Mouse (Mus musculus) cerebellum, adult (tissue): ENCODE results near the gene Hmgn1.
"Not testable (repeated sequence)": the region's sequence is repeated elsewhere in the genome, so short reads cannot be mapped to it uniquely, and the experiment has no call there.

ENCODE experiments used
- ATAC-seq: cut with Nextera tagmentation; 2 replicates; pipeline ENCODE4 v1.9.2; 2017; ENCODE audit warnings: mild to moderate bottlenecking, moderate library complexity, mixed read lengths; ENCODE audit not compliant: insufficient number of reproducible peaks, low FRiP score, low TSS enrichment

Gene Hmgn1

GRCm38 (mm10) chr16:96127288-96127656 lies 257 bp downstream of the Hmgn1 start:
- peak; percentile 33; the same call in 1 of the 2 replicates for ATAC-seq

DNA sequence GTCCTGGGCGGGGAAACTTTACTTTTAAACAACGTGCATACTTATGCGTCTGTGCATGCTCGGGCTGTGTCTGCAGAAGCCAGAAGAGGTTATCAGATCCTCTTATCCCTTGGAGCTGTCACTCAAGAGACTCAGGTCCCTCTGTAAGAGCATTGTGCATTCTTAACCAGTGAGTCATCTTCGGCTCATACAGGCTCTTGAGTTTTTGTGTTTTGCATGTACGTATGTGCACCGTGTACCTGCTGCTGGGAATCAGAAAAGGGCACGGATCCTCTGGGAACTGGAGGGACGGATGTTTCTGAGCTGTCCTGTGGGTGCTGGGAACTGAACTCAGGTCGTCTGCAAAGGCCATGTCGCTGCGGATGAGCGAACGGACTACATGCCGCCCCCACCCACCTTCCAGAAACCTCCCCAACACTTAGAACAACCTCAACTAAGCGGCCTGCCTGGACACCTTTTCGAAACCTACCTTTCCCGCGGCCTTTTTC lies 801 bp downstream of the Hmgn1 start:
- no peak for ATAC-seq

- ATAC-seq = no peak
These were observed 7.4 kb downstream of the Hmgn1 start for GRCm38 (mm10) chr16:96120022-96120623.

DNA sequence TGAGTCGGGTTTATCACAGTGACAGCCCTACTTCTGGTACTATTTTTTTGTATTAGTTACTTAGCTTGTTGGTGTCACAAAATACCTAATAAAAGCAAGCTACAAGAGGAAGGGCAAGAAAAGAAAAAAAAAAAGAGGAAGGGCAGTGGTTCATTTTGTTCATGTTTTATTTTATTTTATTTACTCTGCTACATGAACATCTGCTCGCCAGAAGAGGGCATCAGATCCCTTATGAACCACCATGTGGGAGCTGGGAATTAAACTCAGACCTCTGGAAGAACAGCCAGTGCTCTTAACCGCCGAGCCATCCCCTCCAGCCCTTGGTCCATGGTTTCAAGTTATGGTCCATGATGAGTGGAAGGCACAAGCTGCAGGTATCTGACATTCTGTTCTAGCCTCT lies 12.8 kb downstream of the Hmgn1 start:
- ATAC-seq = no peak

GRCm38 (mm10) chr16:96112769-96113168 lies 14.8 kb downstream of the Hmgn1 start:
- ATAC-seq = no peak

- no peak for ATAC-seq
These were observed 16.7 kb downstream of the Hmgn1 start for GRCm38 (mm10) chr16:96110655-96111345.

- ATAC-seq = no peak
These were observed 17.9 kb downstream of the Hmgn1 start for GRCm38 (mm10) chr16:96109673-96110072.

DNA sequence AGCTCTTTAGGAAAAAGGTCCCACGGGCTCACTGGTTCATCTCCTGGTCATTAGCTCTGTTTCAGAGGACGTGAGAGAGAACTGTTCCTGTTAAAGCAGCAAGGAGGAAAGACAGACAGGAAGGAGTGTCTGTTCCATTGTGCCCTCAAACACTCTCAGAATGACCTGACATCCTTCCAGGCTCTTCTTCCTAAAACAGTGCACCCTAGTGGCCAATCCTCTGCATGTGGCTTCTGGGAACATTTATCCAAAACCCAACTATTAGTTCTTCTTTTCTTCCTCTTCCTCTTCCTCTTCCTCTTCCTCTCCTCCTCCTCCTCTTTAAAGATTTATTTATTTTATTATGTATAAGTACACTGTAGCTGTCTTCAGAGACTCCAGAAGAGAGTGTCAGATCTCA lies 24.5 kb downstream of the Hmgn1 start:
- no peak for ATAC-seq

GRCm38 (mm10) chr16:96097811-96098210 lies 29.7 kb downstream of the Hmgn1 start:
- not testable (repeated sequence) for ATAC-seq

DNA sequence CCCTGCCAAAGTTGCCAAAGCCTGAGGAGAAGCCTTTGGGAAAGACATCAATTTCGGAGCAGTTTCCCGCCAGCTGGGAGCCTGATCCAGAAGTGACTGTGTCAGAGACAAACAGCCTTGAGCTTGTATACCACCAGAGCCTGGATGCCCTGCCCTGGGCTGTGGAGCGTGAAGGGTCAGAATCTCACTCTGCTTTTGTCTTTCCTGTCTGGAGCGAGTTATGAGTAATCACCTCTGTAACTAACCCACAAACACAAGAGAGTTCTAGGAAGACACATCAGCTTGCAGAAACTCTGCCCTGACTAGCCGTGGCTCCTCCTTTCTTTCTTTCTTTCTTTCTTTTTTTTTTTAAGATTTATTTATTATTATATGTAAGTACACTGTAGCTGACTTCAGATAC lies 31.6 kb downstream of the Hmgn1 start:
- no peak for ATAC-seq

GRCm38 (mm10) chr16:96091515-96092504 lies 35.7 kb downstream of the Hmgn1 start:
- no peak for ATAC-seq

DNA sequence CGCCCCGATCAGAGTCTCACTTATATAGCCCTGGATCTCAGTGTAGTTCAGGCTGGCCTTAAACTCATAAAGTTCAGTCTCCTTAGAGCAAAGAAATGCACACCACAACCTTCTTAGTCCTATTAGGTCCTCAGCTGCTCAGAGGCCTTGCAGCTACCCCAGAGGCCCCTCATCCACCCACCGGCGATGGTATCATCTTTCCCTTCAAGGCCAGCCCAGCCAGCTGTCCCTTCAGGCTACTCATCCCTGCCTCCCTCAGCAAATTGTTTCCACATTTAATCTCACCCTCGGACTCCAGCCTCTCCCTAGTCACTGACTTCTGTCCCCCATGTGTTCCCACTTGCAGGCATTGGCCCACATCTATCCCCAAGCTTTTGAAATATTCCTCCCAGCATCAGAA lies 39.4 kb downstream of the Hmgn1 start:
- ATAC-seq = no peak

- no peak for ATAC-seq
These were observed 40.1 kb downstream of the Hmgn1 start for GRCm38 (mm10) chr16:96087436-96087835.

GRCm38 (mm10) chr16:96087001-96087400 lies 40.5 kb downstream of the Hmgn1 start:
- no peak for ATAC-seq

DNA sequence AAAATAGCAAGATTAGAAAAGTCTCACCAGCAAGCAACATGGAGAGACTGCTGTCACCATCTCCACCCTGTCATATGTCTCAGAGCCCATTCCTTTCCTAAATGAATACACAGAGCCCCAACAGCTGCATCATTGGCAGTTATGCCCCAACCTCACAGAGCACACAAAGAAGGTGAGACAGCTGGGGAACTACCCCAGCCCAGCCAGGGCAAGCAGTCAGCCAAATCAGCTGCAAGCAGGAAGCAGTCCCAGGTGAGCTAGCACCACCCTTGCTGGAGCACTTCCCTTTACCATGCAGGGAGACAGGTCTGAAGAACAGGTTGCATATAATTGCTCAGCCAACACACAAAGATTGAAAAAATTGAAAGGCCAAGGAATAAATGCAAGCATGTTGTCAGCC lies 41.9 kb downstream of the Hmgn1 start:
- no peak for ATAC-seq

GRCm38 (mm10) chr16:96083179-96083646 lies 44.3 kb downstream of the Hmgn1 start:
- ATAC-seq = no peak

GRCm38 (mm10) chr16:96082301-96083178 lies 45.0 kb downstream of the Hmgn1 start, which contains the start of gene Brwd1:
TSS of gene Brwd1 (minus strand) at chr16:96082526.
- ATAC-seq = peak; percentile 72

GRCm38 (mm10) chr16:96081742-96082241 lies 45.7 kb downstream of the Hmgn1 start:
- ATAC-seq = peak; percentile 29; the same call in 1 of the 2 replicates

- ATAC-seq = peak; percentile 86
These were observed 46.2 kb downstream of the Hmgn1 start for GRCm38 (mm10) chr16:96081331-96081730.
